Mouse (Mus musculus) brain, embryonic 18.5 days (tissue): ENCODE data around the gene Cobll1.

Experiments used
- DNase-seq: peaks from one replicate; pipeline ENCODE4 v3.0.0-alpha.2; 2012; ENCODE audit warnings: low read depth, low spot score

Gene Cobll1

DNA sequence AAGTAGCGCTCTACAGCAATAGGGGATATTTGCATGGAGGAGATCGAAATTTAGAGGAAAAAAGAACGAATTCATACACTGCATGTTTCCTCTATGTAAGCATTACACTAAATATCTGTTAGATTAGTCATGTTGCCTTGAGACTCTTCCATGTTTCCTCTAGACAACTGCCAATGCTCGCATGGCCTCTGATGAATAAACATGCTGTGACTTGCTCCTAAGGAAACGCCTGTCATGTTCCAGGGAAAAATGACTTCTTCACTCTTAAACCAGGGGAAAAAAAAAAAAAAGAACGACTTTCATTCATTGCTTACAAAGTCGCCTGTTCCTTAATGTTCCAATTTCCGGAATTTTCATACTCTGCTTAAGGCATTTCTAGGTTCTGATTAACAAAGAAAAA is 2.1 kb downstream of the Cobll1 start:
- no peak for DNase-seq

DNA sequence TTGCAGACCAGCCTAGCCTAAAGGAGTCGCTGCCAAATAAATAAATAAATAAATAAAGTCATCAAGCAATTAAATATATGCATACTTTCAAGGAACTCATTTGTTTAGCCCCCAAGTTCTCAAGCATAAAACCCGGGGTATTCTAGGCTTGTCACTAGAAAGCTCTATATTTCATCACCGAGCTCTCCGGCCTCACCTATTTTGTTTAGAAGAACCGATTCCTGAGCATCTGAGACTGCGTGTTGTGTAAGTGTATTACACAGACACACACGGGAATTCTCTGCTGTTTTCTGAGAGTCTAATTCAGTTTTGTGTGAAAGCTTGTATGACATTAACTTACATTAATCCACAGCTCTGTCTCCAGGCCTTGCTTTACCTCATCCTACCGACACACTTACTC is 2.6 kb downstream of the Cobll1 start:
- DNase-seq: no peak

- DNase-seq: no peak
Measured at GRCm38 (mm10) chr2:65232756-65233535, 6.3 kb downstream of the Cobll1 start.

- DNase-seq: no peak
Measured at GRCm38 (mm10) chr2:65228426-65228825, 10.8 kb downstream of the Cobll1 start.

DNA sequence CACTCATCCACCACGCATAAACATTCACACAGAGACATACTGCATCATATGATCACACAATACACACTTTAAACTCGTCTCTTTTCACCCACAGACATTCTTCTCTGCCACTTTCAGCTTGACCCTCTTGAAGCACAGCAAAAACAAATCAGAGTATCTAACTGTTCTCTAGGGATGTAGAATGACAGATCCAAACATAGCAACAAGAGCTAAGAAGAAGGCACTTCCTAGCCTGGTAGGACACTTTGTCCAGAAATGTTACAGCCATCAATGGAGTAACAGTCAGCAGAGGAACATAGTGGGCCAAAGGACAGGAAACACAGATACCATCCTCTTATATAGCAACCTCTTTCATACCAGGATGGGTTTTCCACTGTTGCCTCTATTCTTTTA is 11.3 kb downstream of the Cobll1 start:
- DNase-seq: no peak

DNA sequence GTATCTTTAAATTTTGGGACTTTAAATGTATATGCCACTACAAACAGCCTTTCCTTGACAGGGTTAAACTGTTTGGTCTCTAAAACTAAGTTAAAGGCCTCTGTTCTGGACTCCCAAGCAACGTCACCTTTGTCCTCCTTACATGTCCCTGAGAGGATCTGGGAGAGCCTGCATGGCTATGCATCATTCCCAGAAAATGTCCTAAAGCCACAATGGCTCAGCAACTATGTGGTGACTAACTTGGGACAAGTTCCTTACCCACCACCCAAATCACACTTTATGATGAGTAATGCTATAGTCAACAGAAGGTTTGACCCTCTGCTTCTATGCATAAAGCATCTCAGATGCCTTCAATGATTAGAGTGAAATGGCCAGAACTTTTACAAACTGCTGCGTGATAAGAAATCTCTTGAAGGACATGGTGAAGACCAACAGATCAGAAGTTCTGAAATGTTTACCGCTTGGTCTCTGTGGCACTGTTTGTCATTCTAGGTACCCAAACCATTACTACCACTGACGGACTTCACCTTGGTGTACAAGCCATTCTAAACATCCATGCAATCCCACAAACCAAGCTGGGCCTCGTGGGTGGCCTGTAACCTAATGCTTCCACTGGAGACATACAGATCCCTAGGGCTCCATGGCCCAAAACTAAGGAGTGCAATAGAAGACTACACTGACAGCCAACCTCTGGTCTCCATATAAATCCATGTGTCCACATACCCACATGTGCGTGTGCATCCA is 11.9 kb downstream of the Cobll1 start:
- no peak for DNase-seq

DNA sequence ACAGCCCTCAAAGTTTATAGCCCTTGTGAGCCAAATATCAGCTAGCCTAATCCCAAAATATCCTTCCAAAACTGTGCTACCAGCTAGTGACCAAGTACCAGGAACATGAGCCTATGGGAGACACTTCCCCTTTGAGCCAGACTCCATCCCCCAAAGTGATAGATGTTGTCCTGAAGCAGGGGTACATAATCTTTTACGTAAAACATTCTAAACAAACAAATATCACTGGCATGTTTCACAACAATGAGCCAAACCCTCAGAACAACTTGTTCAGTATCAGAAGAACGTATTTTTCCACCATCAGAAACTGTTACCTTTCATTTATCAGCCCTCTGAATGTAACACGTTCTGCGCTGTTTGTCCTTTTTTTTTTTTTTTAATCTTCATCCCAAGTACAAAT is 12.7 kb downstream of the Cobll1 start:
- no peak for DNase-seq

GRCm38 (mm10) chr2:65223956-65224735 is 15.1 kb downstream of the Cobll1 start:
- DNase-seq: no peak

DNA sequence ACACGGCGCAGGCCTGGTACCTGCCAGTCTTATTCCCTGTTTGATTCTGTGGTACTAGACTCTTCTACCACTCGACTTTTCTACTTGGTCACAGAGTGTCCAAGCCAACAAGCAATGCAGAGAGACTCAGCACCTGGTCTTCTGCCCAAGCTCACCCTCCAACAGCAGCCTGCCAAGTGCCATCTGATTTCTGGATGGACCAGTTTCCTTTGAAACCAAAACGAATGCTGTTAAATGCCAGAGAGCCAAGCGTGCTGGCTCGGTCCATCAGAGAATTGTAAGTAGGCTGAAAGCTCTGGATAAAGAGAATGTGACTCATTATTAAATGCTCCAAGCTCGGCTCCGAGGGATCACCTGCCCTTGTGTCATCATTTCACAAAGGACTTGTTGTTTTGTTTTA is 16.2 kb downstream of the Cobll1 start:
- no peak for DNase-seq

GRCm38 (mm10) chr2:65221646-65222045 is 17.6 kb downstream of the Cobll1 start:
- DNase-seq: no peak

DNA sequence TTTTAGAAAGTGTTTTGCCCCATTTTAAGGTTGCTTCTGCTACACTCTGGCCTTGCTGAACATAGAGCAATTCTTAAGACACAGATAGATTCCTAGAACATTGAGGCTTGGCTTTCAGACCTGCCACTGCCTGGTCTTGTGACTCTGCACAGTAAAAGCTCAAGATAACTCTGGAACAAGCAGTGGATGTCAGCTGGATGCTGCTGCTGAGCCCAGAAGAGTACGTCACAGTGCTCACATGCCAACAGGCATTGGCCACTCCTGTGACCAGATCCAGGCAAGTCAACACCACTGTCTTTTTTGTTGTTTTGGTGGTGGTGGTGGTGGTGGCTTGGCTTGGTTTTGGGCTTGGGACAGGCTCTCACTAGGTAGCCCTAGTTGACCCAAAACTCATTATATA is 18.6 kb downstream of the Cobll1 start:
- DNase-seq: no peak

DNA sequence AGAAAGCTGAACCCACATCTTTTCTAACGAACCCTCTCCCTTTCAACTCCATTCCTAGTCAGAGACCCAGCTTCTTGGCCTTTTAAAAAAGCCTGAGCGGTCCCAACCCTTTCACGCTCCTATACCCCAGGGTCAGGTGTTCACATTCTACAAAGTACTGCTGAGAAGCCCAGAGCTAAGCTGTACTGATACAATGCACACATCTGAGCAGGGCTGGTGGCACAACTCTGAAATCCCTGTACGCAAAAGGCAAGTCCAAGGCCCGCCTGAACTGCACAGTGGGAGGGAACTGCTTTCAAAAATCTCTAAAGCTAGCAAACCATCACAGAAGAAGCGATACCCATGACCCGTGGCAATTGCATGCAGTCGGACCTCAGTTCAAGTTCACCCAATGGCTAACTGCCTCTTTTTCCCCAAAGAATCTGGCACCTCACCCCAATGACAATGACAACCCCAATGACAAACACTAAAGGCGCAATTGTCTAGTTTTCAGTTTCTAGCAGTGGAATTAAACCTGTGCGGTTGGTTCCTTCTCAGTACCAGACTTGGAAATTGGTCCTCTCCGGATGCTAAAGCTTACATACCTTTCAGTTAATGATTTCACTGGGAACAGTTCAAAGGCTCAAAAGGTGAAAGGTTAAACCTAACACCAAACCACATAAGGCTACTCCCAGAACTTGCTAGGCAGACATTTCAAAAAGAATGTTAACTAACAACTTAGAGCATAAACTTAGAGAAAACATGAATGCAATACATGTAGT is 19.6 kb downstream of the Cobll1 start:
- DNase-seq: no peak

GRCm38 (mm10) chr2:65218318-65218717 is 20.9 kb downstream of the Cobll1 start:
- DNase-seq: no peak

DNA sequence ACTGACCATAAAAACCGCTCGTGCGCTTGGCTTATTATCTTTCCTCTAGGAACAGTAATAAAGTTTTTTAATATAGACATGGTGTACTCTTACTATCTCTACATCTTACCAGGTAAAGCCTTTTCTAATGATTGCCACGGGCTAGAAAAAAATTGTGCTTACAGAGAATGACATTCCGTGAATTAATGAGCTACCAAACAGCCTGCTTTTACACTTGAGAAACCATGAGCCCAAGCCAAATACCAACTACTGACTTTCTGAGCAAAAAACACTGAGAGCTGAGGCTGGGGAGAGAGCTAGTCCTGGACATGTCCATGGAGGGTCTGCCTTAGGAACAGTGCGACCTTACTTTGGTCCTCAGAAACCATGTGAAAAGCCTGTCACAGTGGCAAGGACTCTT is 21.5 kb downstream of the Cobll1 start:
- DNase-seq: no peak

- DNase-seq: no peak
Measured at GRCm38 (mm10) chr2:65216163-65216562, 23.0 kb downstream of the Cobll1 start.

GRCm38 (mm10) chr2:65214556-65214955 is 24.6 kb downstream of the Cobll1 start:
- no peak for DNase-seq

DNA sequence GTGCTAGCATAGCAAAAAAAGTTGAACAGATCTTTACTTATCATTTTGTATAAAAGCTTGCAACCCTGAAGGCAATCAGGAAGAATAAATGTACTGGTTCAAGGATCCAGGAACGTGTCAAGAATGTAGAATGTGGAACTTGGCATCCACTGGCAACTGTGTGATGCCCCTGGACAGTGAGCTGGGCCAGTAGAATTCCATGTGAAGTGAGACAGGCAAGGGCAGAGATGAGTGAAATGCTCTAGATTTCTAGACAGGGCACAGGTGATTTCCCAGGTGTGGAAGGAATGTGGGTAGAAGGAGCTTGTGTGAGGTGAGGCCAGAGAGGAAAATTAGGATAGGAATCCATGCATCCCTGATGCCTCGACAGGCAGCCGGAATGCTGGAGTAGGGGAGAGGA is 25.5 kb downstream of the Cobll1 start:
- no peak for DNase-seq

DNA sequence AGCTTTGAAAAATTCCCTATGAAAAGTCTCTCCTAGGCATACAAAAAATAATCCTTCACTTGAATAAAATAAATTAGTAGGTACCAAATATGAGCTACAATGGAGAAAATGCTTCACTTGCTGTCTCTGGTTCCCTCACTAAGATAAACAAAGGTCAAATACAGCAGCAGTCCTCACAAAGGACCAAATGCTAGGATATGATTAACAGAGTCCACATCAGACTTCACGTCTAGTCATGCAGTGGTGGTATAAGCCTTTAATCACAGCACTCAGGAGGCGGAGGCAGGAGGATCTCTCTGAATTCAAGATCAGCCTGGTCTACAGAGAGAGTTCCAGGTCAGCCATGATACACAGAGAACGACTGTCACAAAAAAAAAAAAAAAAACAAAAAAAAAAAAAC is 27.6 kb downstream of the Cobll1 start:
- no peak for DNase-seq

DNA sequence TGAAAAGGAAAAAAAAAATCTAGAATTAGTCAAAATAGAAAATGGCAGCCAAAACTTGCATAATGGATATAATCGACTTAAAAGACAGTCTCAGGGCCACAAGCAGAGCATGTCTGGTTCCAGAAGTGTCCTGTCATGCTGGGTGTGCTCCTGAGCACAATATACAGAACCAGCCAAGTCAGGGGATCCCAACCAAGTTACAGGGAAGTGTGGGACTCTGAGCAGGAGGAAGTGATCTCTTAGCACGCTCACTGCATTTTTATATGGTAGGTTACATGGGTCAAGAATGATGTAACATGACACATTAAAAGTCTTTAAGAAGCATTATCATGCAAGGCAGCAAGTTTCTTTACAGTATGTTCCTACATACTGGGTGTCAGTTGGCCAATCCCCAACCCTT is 31.5 kb downstream of the Cobll1 start:
- DNase-seq: no peak

DNA sequence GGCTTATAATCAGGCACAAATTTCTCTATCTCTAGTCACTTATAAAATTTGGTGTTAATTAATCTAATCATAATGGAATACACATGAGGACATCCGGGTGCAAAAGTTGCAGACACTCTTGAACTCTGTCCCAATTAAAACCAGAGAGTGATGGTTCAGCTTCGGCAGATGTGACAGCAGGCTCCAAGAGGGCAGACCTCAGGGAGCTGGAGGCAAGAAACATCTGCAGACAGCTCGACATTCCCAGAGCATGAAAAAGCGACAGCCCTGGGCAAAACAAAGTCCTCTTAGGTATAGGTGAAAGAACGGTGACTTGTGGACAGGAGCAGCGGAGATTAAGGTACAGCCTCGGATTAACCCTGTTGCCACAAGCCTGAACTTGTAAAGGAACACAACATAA is 35.5 kb downstream of the Cobll1 start:
- no peak for DNase-seq

DNA sequence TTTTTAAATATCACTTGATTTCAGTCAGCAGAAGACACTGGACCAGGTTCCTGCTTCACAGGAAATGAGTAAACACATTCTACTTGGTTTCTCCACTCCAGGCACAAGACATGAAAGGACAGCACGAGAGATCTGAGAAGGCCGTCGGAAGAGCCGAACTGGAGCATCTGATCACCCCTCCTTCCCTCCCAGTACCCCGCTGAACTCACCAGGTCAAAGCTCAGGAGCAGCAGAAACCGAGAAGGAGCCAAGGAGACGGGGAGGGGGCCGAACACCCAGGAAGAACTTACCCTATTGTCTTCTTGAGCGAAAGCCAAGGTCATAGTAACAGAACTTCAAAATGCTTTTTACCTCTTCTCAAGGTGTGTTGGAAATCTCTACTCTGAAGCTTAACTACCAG is 39.5 kb downstream of the Cobll1 start:
- no peak for DNase-seq

- DNase-seq: no peak
Measured at GRCm38 (mm10) chr2:65198605-65199004, 40.6 kb downstream of the Cobll1 start.
